Mouse (Mus musculus) liver, postnatal 0 days (tissue): ENCODE results near the gene Ate1.

Experiments
- CTCF ChIP-seq: sonication (generic); IDR thresholded peaks from 2 replicates; pipeline ENCODE4 v1.5.1; 2016; ENCODE audit warnings: antibody characterized with exemption, low read depth
- EP300 ChIP-seq: IDR thresholded peaks from 2 replicates; pipeline ENCODE4 v1.6.1; 2016; ENCODE audit warnings: antibody characterized with exemption, low read depth, mild to moderate bottlenecking

- TF ChIP-seq CTCF, result no peak
- no peak for TF ChIP-seq EP300
These were observed 152.7 kb downstream of the Ate1 start for GRCm38 (mm10) chr7:130367222-130368035.
